Mouse (Mus musculus) olfactory bulb, adult 2 months (tissue): ENCODE results near the gene Grn.

ENCODE experiments used
- CTCF ChIP-seq: fragments of 200-500 bp; IDR thresholded peaks from 2 replicates; pipeline ENCODE4 v1.5.1; 2012; ENCODE audit warnings: low read depth, mild to moderate bottlenecking, low read length, moderate library complexity; ENCODE audit not compliant: insufficient read depth
- POLR2A ChIP-seq: fragments of 200-500 bp; IDR thresholded peaks from 2 replicates; pipeline ENCODE4 v1.6.1; 2012; ENCODE audit warnings: mild to moderate bottlenecking, low read depth, low read length, moderate library complexity; ENCODE audit not compliant: insufficient read depth

GRCm38 (mm10) chr11:102396671-102397141, 33.4 kb upstream of the Grn start:
- TF ChIP-seq POLR2A (no peak), CTCF (no peak)
